Mouse (Mus musculus) heart, postnatal 0 days (tissue): ENCODE results near the gene Nfya. TPM values are rescaled to one million over a fixed set of nuclear protein-coding genes. Genes with fewer than 3 reads are reported as not detected.
A peak's percentile ranks its signal among the peaks of the same experiment; 100 is the strongest.

ENCODE experiments used
- ATAC-seq: fragments of 200-750 bp; cut with Nextera tagmentation; 2 replicates; pipeline ENCODE4 v1.8.0; 2017; ENCODE audit warnings: low read depth, moderate number of reproducible peaks, moderate library complexity; ENCODE audit not compliant: insufficient read depth
- DNase-seq: peaks from one replicate; pipeline ENCODE4 v3.0.0-alpha.2; 2016; ENCODE audit warnings: low spot score
- H3K27ac ChIP-seq: fragments of 300-500 bp; sonication (generic); 2 replicates; pipeline ENCODE4 v1.5.1; 2014; ENCODE audit warnings: low read depth, mild to moderate bottlenecking
- H3K27me3 ChIP-seq: fragments of 300-500 bp; sonication (generic); 2 replicates; pipeline ENCODE4 v1.6.1; 2014; ENCODE audit warnings: low read length, mixed read lengths; ENCODE audit not compliant: control insufficient read depth, insufficient read depth
- H3K36me3 ChIP-seq: fragments of 300-500 bp; sonication (generic); replicated peaks from 2 replicates; pipeline ENCODE4 v1.6.1; 2014; ENCODE audit warnings: low read length, mixed read lengths; ENCODE audit not compliant: control insufficient read depth, insufficient read depth
- H3K4me1 ChIP-seq: fragments of 300-500 bp; sonication (generic); 2 replicates; pipeline ENCODE4 v1.6.1; 2014; ENCODE audit warnings: antibody characterized with exemption; ENCODE audit not compliant: control insufficient read depth, insufficient read depth
- H3K4me2 ChIP-seq: fragments of 300-500 bp; sonication (generic); 2 replicates; pipeline ENCODE4 v1.6.1; 2014; ENCODE audit warnings: low read depth, mild to moderate bottlenecking, low read length, moderate library complexity
- H3K4me3 ChIP-seq: fragments of 300-500 bp; sonication (generic); 2 replicates; pipeline ENCODE4 v1.5.1; 2014; ENCODE audit warnings: low read depth, low read length
- H3K9ac ChIP-seq: fragments of 300-500 bp; sonication (generic); replicated peaks from 2 replicates; pipeline ENCODE4 v1.6.1; 2014; ENCODE audit warnings: low read depth, low read length, mixed read lengths
- H3K9me3 ChIP-seq: fragments of 300-500 bp; sonication (generic); replicated peaks from 2 replicates; pipeline ENCODE4 v1.6.1; 2016; ENCODE audit warnings: low read length; ENCODE audit not compliant: control insufficient read depth
- CTCF ChIP-seq: IDR thresholded peaks from 2 replicates; pipeline ENCODE4 v1.5.1; 2016; ENCODE audit warnings: antibody characterized with exemption, control low read depth, low read depth
- EP300 ChIP-seq: IDR thresholded peaks from 2 replicates; pipeline ENCODE4 v1.6.1; 2016; ENCODE audit warnings: antibody characterized with exemption, low read depth
- WGBS: fragments of 180-500 bp; shearing (Covaris S2); extraction: QIAGEN DNeasy Blood & Tissue Kit; methylation state at CpG from one replicate; pipeline ENCODE4 v1.1.7; 2014; 5-methylcytosine and 5-hydroxymethylcytosine counted together
- polyA plus RNA-seq: library from polyadenylated mRNA; unstranded; fragments of >200 nt; fragmentation: Nextera tagmentation; extraction: Ambion mirVana; gene quantifications from 2 replicates; pipeline ENCODE4 v1.2.1, GENCODE M21; 2015
- total RNA-seq: library from RNA; depleted of rRNA; stranded (reverse); fragments of >200 nt; gene quantifications from 2 replicates; pipeline ENCODE4 v1.2.3, GENCODE M21; 2014; ENCODE audit warnings: low replicate concordance

Gene Nfya
- total and polyA plus RNA-seq, 2 experiments from 2014 or later: 4.7 to 27.4 TPM

GRCm38 (mm10) chr17:48427852-48428530, 18.3 kb upstream of the Nfya start:
- TF ChIP-seq CTCF (no peak), EP300 (no peak)
- no peaks in the 10 kb centered on the region for H3K27me3 ChIP-seq
- peak overlapping the region; percentile 60; the same call in 1 of the 2 replicates for H3K4me2 ChIP-seq
- no peak overlapping the region for H3K9ac ChIP-seq
- 43% methylated on average over 11 of the region's 11 CpGs for WGBS
- H3K4me1 ChIP-seq: peaks cover 61% of the 10 kb centered on the region
- H3K4me3 ChIP-seq: no peak overlapping the region
- H3K36me3 ChIP-seq: peaks cover 19% of the 10 kb centered on the region
- H3K27ac ChIP-seq: peak overlapping the region; percentile 86
- DNase-seq (no peak), ATAC-seq (no peak)
- no peaks in the 10 kb centered on the region for H3K9me3 ChIP-seq

DNA sequence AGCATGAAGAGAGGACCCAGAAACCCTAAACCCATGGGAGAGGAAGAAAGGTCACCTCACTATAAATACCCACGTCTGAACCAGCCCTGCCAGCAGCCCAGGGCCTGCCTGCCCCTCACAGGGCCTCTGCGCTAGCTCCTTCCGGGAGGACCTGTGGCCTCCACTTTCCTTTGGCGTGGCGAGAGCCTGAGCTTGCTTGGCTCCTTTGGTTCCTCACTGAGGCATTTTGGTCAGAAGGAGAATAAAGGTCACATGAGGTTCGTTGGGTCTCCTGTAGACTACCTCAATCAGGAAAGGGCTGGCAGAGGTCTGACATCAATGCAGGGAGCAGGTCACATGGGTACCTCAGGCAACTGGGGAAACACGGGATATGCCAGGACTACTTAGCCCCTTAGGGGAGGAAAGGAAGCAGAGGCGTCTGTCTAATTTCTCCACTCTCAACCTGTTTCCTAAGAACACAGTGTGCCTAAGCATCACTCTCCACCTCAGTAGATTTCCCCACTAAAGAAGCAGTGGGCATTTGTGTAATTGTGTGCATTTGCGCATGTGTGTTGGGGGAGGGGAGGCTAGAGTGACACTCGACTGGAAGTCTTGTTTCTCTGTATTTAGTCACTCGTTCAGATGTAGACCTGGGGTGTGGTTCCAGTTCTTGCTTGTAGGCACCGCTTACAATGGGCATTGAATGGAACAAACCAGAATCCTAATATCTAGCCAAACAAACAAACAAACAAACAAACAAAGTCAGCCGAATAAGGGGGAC, 17.5 kb upstream of the Nfya start:
- ATAC-seq (peak; percentile 58; the same call in 1 of the 2 replicates), DNase-seq (peak; percentile 52)
- Histone ChIP-seq H3K27ac (peak overlapping the region; percentile 86), H3K4me1 (peaks cover 57% of the 10 kb centered on the region), H3K36me3 (peaks cover 27% of the 10 kb centered on the region), H3K4me3 (no peak overlapping the region; the same call in 1 of the 2 replicates), H3K27me3 (no peaks in the 10 kb centered on the region), H3K9ac (peak overlapping the region; percentile 38), H3K9me3 (no peaks in the 10 kb centered on the region), H3K4me2 (peak overlapping the region; percentile 45)
- 29% methylated on average over 13 of the region's 13 CpGs for WGBS
- TF ChIP-seq CTCF: no peak
- TF ChIP-seq EP300: peak; percentile 42; the same call in 1 of the 2 replicates

- peak overlapping the region; percentile 45 for H3K4me2 ChIP-seq
- no peak overlapping the region for H3K9ac ChIP-seq
- H3K27ac ChIP-seq: peak overlapping the region; percentile 83
- TF ChIP-seq CTCF: no peak
- no peak for TF ChIP-seq EP300
- no peaks in the 10 kb centered on the region for H3K9me3 ChIP-seq
- H3K36me3 ChIP-seq: peaks cover 38% of the 10 kb centered on the region
- H3K27me3 ChIP-seq: no peaks in the 10 kb centered on the region
- ATAC-seq: no peak
- H3K4me1 ChIP-seq: peaks cover 57% of the 10 kb centered on the region
- 0 out of 2 replicates have a peak overlapping the region, but pooled peaks have one; percentile 8 for H3K4me3 ChIP-seq
- DNase-seq: peak; percentile 58
- WGBS: 12% methylated on average over 9 of the region's 9 CpGs
Observed at GRCm38 (mm10) chr17:48425823-48426612, 16.3 kb upstream of the Nfya start.

DNA sequence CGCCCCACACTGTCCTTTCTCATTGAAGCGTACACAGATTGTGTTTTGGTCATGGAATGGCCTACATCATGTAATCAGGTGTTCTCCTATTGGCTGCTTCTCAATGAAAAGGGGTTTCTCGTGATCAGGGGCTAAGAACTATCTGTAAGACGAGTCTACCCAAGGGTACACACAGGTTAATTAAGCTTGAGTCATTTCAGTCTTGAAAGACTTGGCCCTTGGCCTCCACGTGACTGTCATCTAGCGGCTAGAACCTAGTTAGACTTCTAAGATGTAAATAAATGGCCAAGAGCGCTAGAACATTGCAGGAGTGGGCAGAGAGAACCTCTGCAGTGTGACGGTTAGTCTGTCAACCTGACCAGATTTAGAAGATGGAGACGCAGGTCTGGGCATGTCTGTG, 14.5 kb upstream of the Nfya start:
- 86% methylated on average over 9 of the region's 9 CpGs for WGBS
- DNase-seq (no peak), ATAC-seq (no peak)
- no peaks in the 10 kb centered on the region for H3K9me3 ChIP-seq
- H3K27ac ChIP-seq: no peak overlapping the region
- TF ChIP-seq CTCF: no peak
- H3K4me2 ChIP-seq: no peak overlapping the region
- peaks cover 42% of the 10 kb centered on the region for H3K4me1 ChIP-seq
- no peak overlapping the region for H3K9ac ChIP-seq
- H3K27me3 ChIP-seq: no peaks in the 10 kb centered on the region
- no peak overlapping the region for H3K4me3 ChIP-seq
- H3K36me3 ChIP-seq: peaks cover 56% of the 10 kb centered on the region

GRCm38 (mm10) chr17:48419571-48419970, 9.9 kb upstream of the Nfya start:
- H3K9me3 ChIP-seq: no peaks in the 10 kb centered on the region
- H3K36me3 ChIP-seq: peaks cover 92% of the 10 kb centered on the region
- TF ChIP-seq EP300 (no peak), CTCF (no peak)
- H3K27me3 ChIP-seq: no peaks in the 10 kb centered on the region
- 62% methylated on average over 2 of the region's 2 CpGs for WGBS
- H3K4me3 ChIP-seq: no peak overlapping the region
- H3K4me2 ChIP-seq: no peak overlapping the region
- peaks cover 7% of the 10 kb centered on the region; the same call in 1 of the 2 replicates for H3K4me1 ChIP-seq
- no peak overlapping the region for H3K9ac ChIP-seq
- H3K27ac ChIP-seq: no peak overlapping the region
- ATAC-seq (no peak), DNase-seq (no peak)
